Mouse (Mus musculus) thymus, postnatal 10 days (tissue): ENCODE results near the gene Porcn.

Experiments
- DNase-seq, 2 experiments: peaks; one replicate each; pipeline ENCODE4 v3.0.0; 2021; ENCODE audit warnings: low spot score in 2 of 2

Gene Porcn

GRCm38 (mm10) chrX:8206015-8206693 lies at the start of gene Porcn:
Porcn (minus strand) TSS chrX:8206525.
- peak; percentile 20 to 28 for DNase-seq

GRCm38 (mm10) chrX:8255807-8256206 lies 49.5 kb upstream of the Porcn start:
- DNase-seq: peak in 1 of 2 experiments; percentile 3

DNA sequence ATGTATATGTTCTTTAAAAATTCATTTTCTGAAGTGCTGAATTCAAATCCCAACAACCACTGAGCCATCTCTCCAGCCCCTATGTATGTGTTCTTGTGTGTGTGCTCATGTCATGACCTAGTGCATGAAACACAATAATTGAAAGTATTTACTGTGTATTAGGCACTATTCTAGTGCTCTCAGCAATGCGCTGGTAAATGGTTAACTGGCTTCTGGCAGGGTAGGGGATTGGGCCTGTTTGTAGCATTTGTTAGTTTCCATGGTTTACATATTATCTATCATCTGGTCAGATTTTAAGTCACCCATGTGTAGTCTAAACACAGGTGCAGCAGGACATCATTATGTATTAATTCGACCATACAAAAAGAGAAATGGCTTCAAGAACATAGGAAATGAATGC lies 47.4 kb upstream of the Porcn start:
- DNase-seq: no peak

DNA sequence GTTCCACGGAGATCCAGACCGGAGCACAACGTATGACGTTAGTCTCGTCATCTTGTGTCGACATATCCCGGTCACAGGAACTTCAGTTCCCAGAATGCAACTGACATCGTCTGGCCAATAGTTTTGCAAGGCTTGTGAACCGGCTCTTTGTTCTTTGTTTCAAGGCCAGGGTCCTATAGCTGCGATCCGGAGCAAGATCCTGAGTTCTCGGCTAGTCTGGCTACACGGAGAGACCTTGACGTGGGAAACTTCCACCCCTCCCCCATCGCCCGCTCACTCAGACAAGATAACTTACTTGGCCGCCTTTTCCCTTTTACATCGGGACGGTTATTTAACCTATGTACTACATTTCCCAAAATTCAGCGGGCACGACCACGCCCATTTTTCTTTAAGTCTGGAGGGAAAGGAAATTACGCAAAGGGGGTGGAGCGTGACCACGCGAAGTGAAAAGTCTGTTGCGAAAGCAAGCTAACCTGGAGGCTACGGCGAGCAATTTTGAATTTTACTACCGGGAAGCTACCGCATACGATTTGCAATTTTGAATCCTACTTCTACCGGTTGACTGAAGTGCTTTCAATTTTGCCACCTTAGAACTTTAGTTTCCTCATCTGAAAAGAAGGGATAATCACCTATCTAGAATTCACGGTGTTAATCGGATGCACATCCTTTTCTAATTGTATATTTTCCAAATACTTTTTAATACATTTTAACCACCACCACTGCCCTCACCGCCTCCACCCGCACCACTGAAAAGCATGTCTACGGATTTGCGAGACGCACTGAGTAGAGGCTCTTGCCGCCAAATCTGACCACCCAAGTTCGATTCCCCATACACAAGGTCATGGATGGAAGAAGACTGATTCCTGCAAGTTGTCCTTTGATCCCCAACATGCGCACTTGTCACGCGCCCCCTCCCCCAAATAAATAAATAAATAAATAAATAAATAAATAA lies 46.3 kb upstream of the Porcn start, which contains the start of gene Ftsj1:
Gene Ftsj1 (minus strand): TSS at position 73 of the 952 bp plus-strand sequence.
- peak; percentile 72 to 78 for DNase-seq

DNA sequence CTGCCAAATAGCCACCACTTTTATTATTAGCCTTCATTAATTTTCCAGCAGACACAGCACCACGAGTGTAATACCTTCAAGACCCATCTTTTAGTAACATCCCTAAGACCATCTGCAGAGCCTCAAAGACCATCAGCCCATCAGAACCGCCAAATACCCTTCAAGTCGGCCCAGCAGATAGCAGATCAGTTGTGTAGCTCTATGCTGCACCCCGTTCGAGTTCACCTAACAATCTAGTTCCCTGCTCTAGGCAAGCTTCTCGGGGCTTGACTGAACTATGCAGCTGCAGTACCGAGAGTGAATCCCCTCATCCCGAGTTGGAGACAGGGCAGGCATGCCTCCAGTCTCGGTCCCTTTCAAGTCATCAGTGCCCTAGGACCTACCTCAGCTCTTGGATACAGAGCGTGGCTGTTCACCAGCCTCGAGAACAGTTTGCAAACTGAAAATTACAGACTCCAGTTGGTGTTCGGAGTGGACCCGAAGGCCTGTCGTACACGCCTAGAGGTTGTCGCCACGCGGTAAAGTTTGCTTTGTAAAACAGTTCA lies 45.5 kb upstream of the Porcn start:
- DNase-seq: no peak

DNA sequence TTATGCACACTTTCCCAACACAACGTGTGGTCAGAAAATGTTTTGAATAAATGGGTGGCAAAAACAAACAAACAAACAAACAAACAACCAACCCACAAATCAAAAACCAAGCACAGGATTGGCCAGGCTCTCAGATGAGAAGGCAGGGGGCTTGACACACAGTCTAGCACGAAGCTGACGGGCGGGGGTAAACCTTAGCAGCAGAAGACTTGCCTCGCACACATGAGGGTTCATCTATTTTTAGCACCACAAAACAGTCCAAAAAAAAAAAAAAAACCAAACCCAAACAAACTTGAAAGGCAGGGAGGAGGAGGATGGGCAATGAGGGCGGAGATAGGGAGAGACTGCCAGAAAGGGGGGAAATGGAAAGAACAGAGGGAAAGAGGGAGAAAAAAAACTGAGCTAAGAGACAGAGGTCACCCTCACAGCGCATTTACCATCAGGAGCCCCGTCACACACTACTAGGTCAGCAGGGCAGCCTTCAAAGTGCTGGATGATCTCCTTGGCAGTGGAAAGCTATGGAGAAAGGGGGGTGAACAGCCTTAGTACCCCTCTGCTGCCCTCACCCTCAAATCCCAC lies 42.3 kb upstream of the Porcn start:
- no peak for DNase-seq

DNA sequence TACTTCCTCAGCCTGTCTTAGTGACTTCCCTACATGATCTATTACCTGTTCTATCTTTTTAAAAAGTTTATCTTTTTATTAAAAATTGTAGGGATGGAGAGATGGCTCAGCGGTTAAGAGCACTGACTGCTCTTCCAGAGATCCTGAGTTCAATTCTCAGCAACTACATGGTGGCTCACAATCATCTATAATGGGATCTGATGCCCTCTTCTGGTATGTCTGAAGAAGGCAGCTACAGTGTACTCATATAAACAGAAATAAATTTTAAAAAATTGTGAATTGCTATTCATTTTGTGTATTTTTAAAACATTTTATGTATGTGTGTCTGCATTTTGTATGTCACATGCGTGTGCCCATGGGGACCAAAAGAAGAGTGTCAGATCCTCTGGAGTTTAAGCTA lies 41.4 kb upstream of the Porcn start:
- no peak for DNase-seq

DNA sequence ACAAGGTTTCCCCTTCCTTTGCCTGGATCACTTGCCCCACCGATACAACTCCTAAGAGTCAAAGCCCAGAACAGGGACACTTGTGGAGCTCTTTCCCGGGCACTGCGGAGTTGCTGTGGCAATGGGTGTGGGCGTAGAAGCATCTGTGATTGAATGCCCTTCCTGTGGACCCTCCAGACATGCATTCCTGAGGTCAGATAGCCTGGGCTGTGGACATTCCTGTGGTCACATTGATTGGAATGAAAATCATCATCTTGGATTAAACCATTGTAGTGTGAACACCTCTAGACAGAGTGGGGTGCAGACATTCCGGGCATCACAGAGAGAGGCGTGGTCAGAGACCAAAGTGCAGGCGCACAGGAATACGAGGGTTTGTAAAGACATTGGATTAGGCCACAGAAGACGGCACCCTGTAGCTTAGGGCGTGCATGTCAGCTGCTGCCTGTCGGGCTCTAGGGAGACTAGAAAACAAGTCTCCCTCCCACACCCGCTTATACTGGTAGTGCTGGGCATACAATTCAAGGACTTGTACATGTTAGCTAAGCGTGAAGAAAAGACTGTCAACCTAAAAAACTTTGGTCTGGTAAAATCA lies 32.6 kb upstream of the Porcn start:
- no peak for DNase-seq

- DNase-seq: no peak
Measured at GRCm38 (mm10) chrX:8236704-8237103, 30.4 kb upstream of the Porcn start.

GRCm38 (mm10) chrX:8233602-8234001 lies 27.3 kb upstream of the Porcn start:
- DNase-seq: no peak

DNA sequence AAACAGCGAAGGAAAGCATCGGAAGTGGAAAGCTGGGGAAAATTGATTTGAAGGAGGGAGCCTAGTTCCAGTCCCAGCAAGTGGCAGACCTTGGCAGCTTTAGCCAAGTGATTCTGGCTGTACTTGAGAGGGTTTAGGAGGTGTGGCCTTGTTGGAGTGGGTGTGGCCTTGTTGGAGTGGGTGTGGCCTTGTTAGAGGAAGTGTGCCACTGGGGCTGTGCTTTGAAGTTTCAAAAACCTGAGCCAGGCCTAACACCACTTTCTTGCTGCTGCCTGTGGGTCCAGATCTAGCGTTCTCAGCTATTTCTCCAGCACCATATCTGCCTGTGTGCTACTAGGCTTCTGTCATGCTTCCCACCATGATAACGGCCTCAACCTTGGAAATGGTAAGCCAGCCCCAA lies 23.9 kb upstream of the Porcn start:
- no peak for DNase-seq

GRCm38 (mm10) chrX:8223473-8223872 lies 17.1 kb upstream of the Porcn start:
- no peak for DNase-seq

DNA sequence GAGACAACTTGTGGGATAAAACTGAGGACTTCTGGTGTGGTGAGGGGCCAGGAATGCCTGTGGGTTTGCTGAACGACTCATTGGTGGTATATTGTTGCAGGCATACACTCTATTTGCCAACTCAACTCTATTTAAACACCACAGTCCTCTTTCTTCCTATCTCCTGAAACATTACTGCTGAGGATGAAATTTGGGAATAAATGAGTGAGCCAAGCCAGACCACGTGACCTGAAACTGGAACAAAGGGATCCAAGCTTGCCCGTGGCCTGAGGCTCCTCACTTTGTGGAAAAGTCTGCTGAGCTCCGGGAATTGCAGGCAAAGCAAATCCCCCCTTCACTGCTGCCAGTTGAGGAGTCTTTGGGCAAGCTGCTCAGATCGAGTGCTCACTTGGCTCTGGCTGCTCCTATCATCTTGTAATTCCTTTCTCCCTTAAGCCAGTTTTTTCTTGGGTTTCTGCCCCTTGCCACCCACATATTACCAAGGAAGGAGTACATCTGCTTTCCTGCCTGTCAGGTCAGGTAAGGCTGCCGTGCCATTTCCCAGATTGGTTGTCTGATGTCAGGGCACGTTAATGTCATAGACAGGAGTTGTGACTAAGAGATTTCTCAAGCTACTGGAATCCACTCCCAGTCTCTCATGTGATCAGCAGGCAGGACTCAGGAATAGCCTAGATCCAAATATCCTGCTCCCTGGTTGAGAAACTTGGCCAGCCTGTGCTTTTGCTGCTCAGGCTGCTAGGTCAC lies 16.5 kb upstream of the Porcn start:
- DNase-seq: no peak

DNA sequence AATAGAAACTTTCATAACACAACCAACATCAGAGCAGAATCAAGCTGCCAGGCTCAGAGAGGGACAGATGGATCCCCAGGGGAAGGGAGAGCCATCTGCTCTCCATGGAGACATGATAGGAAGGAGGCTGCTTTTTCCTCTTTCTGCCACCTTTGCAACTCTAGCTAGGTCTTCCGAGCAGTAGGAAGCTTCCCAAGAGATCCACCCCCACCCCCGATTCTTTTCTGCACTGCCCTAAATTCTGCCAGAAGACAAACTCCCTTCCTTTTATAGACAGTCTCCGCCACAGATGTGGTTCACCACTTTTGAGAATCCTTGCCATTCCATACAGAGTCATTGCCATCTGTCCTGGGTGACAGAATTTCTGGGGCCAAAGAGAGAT lies 16.0 kb upstream of the Porcn start:
- no peak for DNase-seq

GRCm38 (mm10) chrX:8219651-8220050 lies 13.3 kb upstream of the Porcn start:
- no peak for DNase-seq

DNA sequence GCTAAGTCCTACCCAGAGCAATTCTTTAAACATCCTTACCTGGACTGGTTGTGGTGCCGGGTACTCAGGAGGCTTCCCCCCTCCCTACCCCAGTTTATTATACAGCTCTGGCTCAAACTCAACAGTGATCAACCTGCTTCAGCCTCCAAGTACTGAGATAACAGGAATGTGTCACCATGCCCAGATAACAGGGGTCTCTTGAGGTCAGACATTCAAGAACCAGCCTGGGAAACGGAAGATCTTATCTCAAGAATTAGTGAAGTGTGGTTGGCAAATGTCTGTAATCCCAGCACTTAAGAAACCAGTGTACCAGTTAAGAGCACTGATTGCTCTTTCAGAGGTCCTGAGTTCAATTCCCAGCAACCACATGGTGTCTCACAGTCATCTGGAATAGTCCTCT lies 11.8 kb upstream of the Porcn start:
- no peak for DNase-seq

- no peak for DNase-seq
Measured at GRCm38 (mm10) chrX:8217383-8217782, 11.1 kb upstream of the Porcn start.

GRCm38 (mm10) chrX:8211490-8212207 lies 5.3 kb upstream of the Porcn start:
- DNase-seq: no peak

GRCm38 (mm10) chrX:8209720-8210119 lies 3.4 kb upstream of the Porcn start:
- DNase-seq: no peak

DNA sequence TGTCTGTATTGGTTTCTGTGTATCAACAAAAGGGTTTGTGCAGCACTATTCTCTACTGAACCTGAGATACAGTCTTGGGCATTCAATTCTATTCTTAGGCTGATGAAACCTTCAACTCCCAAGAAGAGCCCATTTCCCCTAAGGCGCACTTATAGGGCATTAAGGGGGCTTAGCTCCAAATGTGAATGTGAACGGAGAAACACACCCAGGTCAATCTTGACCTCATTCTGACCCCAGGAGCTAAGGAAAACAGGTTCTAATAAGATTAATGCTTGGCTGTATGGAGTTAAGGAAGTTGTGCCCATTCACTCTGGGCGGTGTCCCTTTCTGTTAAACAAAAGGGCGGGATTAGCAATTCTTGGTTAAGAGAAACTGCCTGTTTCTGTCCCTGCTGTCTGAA lies 899 bp upstream of the Porcn start:
- no peak for DNase-seq
